Mouse (Mus musculus) limb, embryonic 10.5 days (tissue): ENCODE measurements around the gene 1700019N19Rik. TPM values are rescaled to one million over a fixed set of nuclear protein-coding genes. Genes with fewer than 3 reads are reported as not detected.

Experiments used
- DNase-seq: peaks from one replicate; pipeline ENCODE4 v3.0.0-alpha.2; 2017; ENCODE audit warnings: low spot score
- H3K27ac ChIP-seq: fragments of 300-500 bp; sonication (generic); 2 replicates; pipeline ENCODE4 v1.5.1; 2016; ENCODE audit warnings: mild to moderate bottlenecking
- H3K27me3 ChIP-seq: fragments of 300-500 bp; sonication (generic); 2 replicates; pipeline ENCODE4 v1.6.1; 2016; ENCODE audit warnings: low read depth, mild to moderate bottlenecking; ENCODE audit not compliant: poor library complexity, severe bottlenecking
- H3K36me3 ChIP-seq: fragments of 300-500 bp; sonication (generic); 2 replicates; pipeline ENCODE4 v1.6.1; 2016; ENCODE audit warnings: mild to moderate bottlenecking, moderate library complexity
- H3K4me1 ChIP-seq: fragments of 300-500 bp; sonication (generic); 2 replicates; pipeline ENCODE4 v1.6.1; 2016
- H3K4me3 ChIP-seq: fragments of 300-500 bp; sonication (generic); 2 replicates; pipeline ENCODE4 v1.5.1; 2016; ENCODE audit warnings: mild to moderate bottlenecking, moderate library complexity
- H3K9me3 ChIP-seq: fragments of 300-500 bp; sonication (generic); replicated peaks from 2 replicates; pipeline ENCODE4 v1.6.1; 2016; ENCODE audit warnings: mild to moderate bottlenecking
- WGBS: fragments of 180-500 bp; shearing (Covaris S2); methylation state at CpG from one replicate; pipeline ENCODE4 v1.1.7; 2016; 5-methylcytosine and 5-hydroxymethylcytosine counted together
- polyA plus RNA-seq: library from polyadenylated mRNA; unstranded; fragments of >200 nt; fragmentation: Nextera tagmentation; extraction: Ambion mirVana; gene quantifications from 2 replicates; pipeline ENCODE4 v1.2.1, GENCODE M21; 2016

1700019N19Rik gene
- polyA plus RNA-seq, 1 experiment from 2014 or later, result not detected

GRCm38 (mm10) chr19:58823301-58823700 is 29.0 kb upstream of the 1700019N19Rik start:
- Histone ChIP-seq H3K9me3 (no peaks in the 10 kb centered on the region), H3K27ac (no peak overlapping the region), H3K27me3 (no peaks in the 10 kb centered on the region), H3K4me1 (peaks cover 8% of the 10 kb centered on the region), H3K36me3 (no peaks in the 10 kb centered on the region), H3K4me3 (no peak overlapping the region)
- WGBS, result 93% methylated on average over 3 of the region's 3 CpGs
- no peak for DNase-seq

GRCm38 (mm10) chr19:58822454-58823200 is 28.4 kb upstream of the 1700019N19Rik start:
- H3K4me1 ChIP-seq, result peaks cover 8% of the 10 kb centered on the region
- no peak for DNase-seq
- H3K27ac ChIP-seq, result 0 out of 2 replicates have a peak overlapping the region, but pooled peaks have one; percentile 5
- H3K4me3 ChIP-seq, result no peak overlapping the region
- no peaks in the 10 kb centered on the region for H3K27me3 ChIP-seq
- H3K36me3 ChIP-seq, result no peaks in the 10 kb centered on the region
- H3K9me3 ChIP-seq, result no peaks in the 10 kb centered on the region
- WGBS, result 79% methylated on average over 20 of the region's 20 CpGs

- Histone ChIP-seq H3K4me3 (no peak overlapping the region), H3K9me3 (no peaks in the 10 kb centered on the region), H3K4me1 (peaks cover 17% of the 10 kb centered on the region), H3K36me3 (no peaks in the 10 kb centered on the region), H3K27ac (no peak overlapping the region), H3K27me3 (no peaks in the 10 kb centered on the region)
- WGBS, result 86% methylated on average over 14 of the region's 14 CpGs
- no peak for DNase-seq
These were observed 24.5 kb upstream of the 1700019N19Rik start for GRCm38 (mm10) chr19:58818571-58819415.

GRCm38 (mm10) chr19:58817398-58817797 is 23.1 kb upstream of the 1700019N19Rik start:
- Histone ChIP-seq H3K27me3 (no peaks in the 10 kb centered on the region), H3K4me3 (no peak overlapping the region), H3K4me1 (peaks cover 12% of the 10 kb centered on the region), H3K9me3 (no peaks in the 10 kb centered on the region), H3K36me3 (no peaks in the 10 kb centered on the region), H3K27ac (no peak overlapping the region)
- no peak for DNase-seq
- WGBS, result 89% methylated on average over 11 of the region's 11 CpGs

- H3K27me3 ChIP-seq, result no peaks in the 10 kb centered on the region
- DNase-seq, result no peak
- 82% methylated on average over 17 of the region's 17 CpGs for WGBS
- no peak overlapping the region for H3K27ac ChIP-seq
- peaks cover 8% of the 10 kb centered on the region for H3K4me1 ChIP-seq
- no peak overlapping the region for H3K4me3 ChIP-seq
- no peaks in the 10 kb centered on the region for H3K9me3 ChIP-seq
- H3K36me3 ChIP-seq, result no peaks in the 10 kb centered on the region
These were observed 22.3 kb upstream of the 1700019N19Rik start for GRCm38 (mm10) chr19:58816453-58817041.

- Histone ChIP-seq H3K9me3 (no peaks in the 10 kb centered on the region), H3K27me3 (no peaks in the 10 kb centered on the region), H3K36me3 (no peaks in the 10 kb centered on the region), H3K4me3 (no peak overlapping the region), H3K27ac (no peak overlapping the region), H3K4me1 (peaks cover 8% of the 10 kb centered on the region)
- WGBS, result 89% methylated on average over 13 of the region's 13 CpGs
- no peak for DNase-seq
These were observed 21.1 kb upstream of the 1700019N19Rik start for GRCm38 (mm10) chr19:58815179-58815922.

- Histone ChIP-seq H3K36me3 (no peaks in the 10 kb centered on the region), H3K4me1 (no peaks in the 10 kb centered on the region), H3K4me3 (no peak overlapping the region), H3K27ac (no peak overlapping the region), H3K9me3 (no peaks in the 10 kb centered on the region), H3K27me3 (no peaks in the 10 kb centered on the region)
- no peak for DNase-seq
- WGBS, result 86% methylated on average over 5 of the region's 5 CpGs
These were observed 16.3 kb upstream of the 1700019N19Rik start for GRCm38 (mm10) chr19:58810536-58810935.

GRCm38 (mm10) chr19:58808864-58809263 is 14.6 kb upstream of the 1700019N19Rik start:
- Histone ChIP-seq H3K4me3 (no peak overlapping the region), H3K27me3 (no peaks in the 10 kb centered on the region), H3K36me3 (no peaks in the 10 kb centered on the region), H3K27ac (no peak overlapping the region), H3K9me3 (no peaks in the 10 kb centered on the region), H3K4me1 (no peaks in the 10 kb centered on the region)
- no peak for DNase-seq
- 76% methylated on average over 6 of the region's 6 CpGs for WGBS

GRCm38 (mm10) chr19:58806364-58806763 is 12.1 kb upstream of the 1700019N19Rik start:
- Histone ChIP-seq H3K27ac (no peak overlapping the region), H3K9me3 (no peaks in the 10 kb centered on the region), H3K36me3 (no peaks in the 10 kb centered on the region), H3K27me3 (no peaks in the 10 kb centered on the region), H3K4me1 (no peaks in the 10 kb centered on the region), H3K4me3 (no peak overlapping the region)
- peak; percentile 80 for DNase-seq
- WGBS, result 3% methylated on average over 3 of the region's 3 CpGs

GRCm38 (mm10) chr19:58805191-58805779 is 11.0 kb upstream of the 1700019N19Rik start:
- Histone ChIP-seq H3K36me3 (no peaks in the 10 kb centered on the region), H3K9me3 (no peaks in the 10 kb centered on the region), H3K4me1 (no peaks in the 10 kb centered on the region), H3K4me3 (no peak overlapping the region), H3K27me3 (no peaks in the 10 kb centered on the region), H3K27ac (no peak overlapping the region)
- no peak for DNase-seq
- WGBS, result 92% methylated on average over 9 of the region's 9 CpGs

GRCm38 (mm10) chr19:58795114-58795669 is 931 bp upstream of the 1700019N19Rik start:
- 72% methylated on average over 12 of the region's 12 CpGs for WGBS
- no peaks in the 10 kb centered on the region for H3K36me3 ChIP-seq
- H3K4me3 ChIP-seq, result no peak overlapping the region
- no peak for DNase-seq
- H3K27me3 ChIP-seq, result no peaks in the 10 kb centered on the region
- H3K9me3 ChIP-seq, result no peaks in the 10 kb centered on the region
- no peak overlapping the region for H3K27ac ChIP-seq
- H3K4me1 ChIP-seq, result peaks cover 15% of the 10 kb centered on the region

- no peaks in the 10 kb centered on the region for H3K36me3 ChIP-seq
- DNase-seq, result no peak
- no peaks in the 10 kb centered on the region for H3K27me3 ChIP-seq
- WGBS, result 73% methylated on average over 11 of the region's 11 CpGs
- H3K4me3 ChIP-seq, result no peak overlapping the region
- H3K27ac ChIP-seq, result no peak overlapping the region
- H3K4me1 ChIP-seq, result peaks cover 8% of the 10 kb centered on the region
- no peaks in the 10 kb centered on the region for H3K9me3 ChIP-seq
These were observed 5.1 kb downstream of the 1700019N19Rik start for GRCm38 (mm10) chr19:58789194-58789593.
